Mouse (Mus musculus) liver, adult 2 months (tissue): Measurements from ENCODE around the gene Lekr1.

ENCODE experiments used
- CTCF ChIP-seq: fragments of 200-500 bp; IDR thresholded peaks from 2 replicates; pipeline ENCODE4 v1.5.1; 2011; ENCODE audit warnings: low read depth, low read length, control low read depth
- POLR2A ChIP-seq: fragments of 200-500 bp; IDR thresholded peaks from 2 replicates; pipeline ENCODE4 v1.6.1; 2011; ENCODE audit warnings: low read length, control low read depth; ENCODE audit not compliant: insufficient read depth; ENCODE audit errors: extremely low read depth

DNA sequence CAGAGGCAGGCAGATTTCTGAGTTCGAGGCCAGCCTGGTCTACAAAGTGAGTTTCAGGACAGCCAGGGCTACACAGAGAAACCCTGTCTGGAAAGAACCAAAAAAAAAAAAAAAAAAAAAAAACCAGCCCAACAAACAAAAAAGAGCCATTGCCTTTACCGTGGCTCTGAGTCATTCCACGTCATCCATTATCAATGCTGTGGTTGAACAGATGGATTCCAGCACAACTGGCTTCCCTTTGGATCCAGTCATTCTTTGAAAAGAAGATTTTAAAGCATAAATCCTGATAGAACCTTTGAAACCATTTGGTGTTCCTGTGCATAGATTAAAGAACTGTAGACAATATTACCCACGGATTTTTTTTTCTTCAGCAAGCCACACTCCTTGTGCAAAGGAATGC, 32.4 kb upstream of the Lekr1 start:
- no peak for TF ChIP-seq CTCF
- TF ChIP-seq POLR2A, result no peak
